Mouse (Mus musculus): ENCODE measurements at regions not wholly inside any gene's neighbourhood (a gene's known extent, or its start where the extent isn't known, plus 50 kb on each side); places are given as distances from the start of the nearest gene placed in this dataset.

- H3K27ac ChIP-seq (replicated peaks; ENCODE audit: low read depth, low read length): no peak overlapping the region
- H3K36me3 ChIP-seq (ENCODE audit: control insufficient read depth, insufficient read depth, low read length): no peaks in the 10 kb centered on the region
- no peak for DNase-seq (ENCODE audit: low spot score)
- H3K27me3 ChIP-seq (ENCODE audit: control insufficient read depth, insufficient read depth, low read length): no peaks in the 10 kb centered on the region
- H3K9ac ChIP-seq (ENCODE audit: low read depth, low read length, severe bottlenecking): no peak overlapping the region
- 75% methylated on average over 2 of the region's 2 CpGs for WGBS
- no peaks in the 10 kb centered on the region for H3K4me1 ChIP-seq (ENCODE audit: control insufficient read depth, insufficient read depth, low read length)
- no peak overlapping the region for H3K4me3 ChIP-seq (replicated peaks; ENCODE audit: low read length)
- no peaks in the 10 kb centered on the region for H3K9me3 ChIP-seq (ENCODE audit: control insufficient read depth, low read length)
- no peak overlapping the region for H3K4me2 ChIP-seq (replicated peaks; ENCODE audit: low read depth, low read length, severe bottlenecking)
- no peak for ATAC-seq (ENCODE audit: low FRiP score, low read depth)
- no peak for TF ChIP-seq POLR2A (IDR thresholded peaks at IDR 0.05; ENCODE audit: borderline replicate concordance, extremely low read depth, insufficient read depth, insufficient read length)
These were observed 202.2 kb downstream of the Nup35 start for GRCm38 (mm10) chr2:80819268-80819667.

DNA sequence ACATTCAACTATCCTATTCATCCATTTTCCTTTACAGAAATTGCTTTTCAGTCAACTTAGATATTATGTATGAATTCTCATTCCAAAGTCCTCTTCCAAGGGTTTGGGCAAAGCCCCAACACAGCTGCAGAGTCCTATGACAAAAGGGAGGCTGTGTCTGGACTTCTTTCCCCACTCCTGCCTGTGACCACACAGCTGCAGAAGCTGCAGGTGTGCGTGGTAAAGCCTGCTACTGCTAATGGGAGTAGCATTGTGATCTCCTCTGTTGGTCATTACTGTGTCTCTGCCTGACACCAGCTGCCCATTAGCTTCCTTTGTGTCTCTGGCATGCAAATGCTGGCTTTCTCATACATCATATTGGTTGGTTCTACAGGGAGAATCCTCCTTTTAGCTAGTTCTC lies 234.0 kb downstream of the Nup35 start:
- Histone ChIP-seq H3K9me3 (ENCODE audit: control insufficient read depth, low read length) (no peaks in the 10 kb centered on the region), H3K4me1 (ENCODE audit: control insufficient read depth, insufficient read depth, low read length) (no peaks in the 10 kb centered on the region), H3K27me3 (ENCODE audit: control insufficient read depth, insufficient read depth, low read length) (no peaks in the 10 kb centered on the region), H3K4me3 (replicated peaks; ENCODE audit: low read length) (no peak overlapping the region), H3K36me3 (ENCODE audit: control insufficient read depth, insufficient read depth, low read length) (no peaks in the 10 kb centered on the region), H3K4me2 (replicated peaks; ENCODE audit: low read depth, low read length, severe bottlenecking) (no peak overlapping the region), H3K27ac (replicated peaks; ENCODE audit: low read depth, low read length) (no peak overlapping the region), H3K9ac (ENCODE audit: low read depth, low read length, severe bottlenecking) (no peak overlapping the region)
- ATAC-seq (ENCODE audit: low FRiP score, low read depth) (peak; percentile 41; the same call in 1 of the 2 replicates), DNase-seq (ENCODE audit: low spot score) (peak; percentile 38)
- WGBS: 23% methylated on average over 1 of the region's 1 CpGs
- TF ChIP-seq POLR2A (IDR thresholded peaks at IDR 0.05; ENCODE audit: borderline replicate concordance, extremely low read depth, insufficient read depth, insufficient read length): no peak

DNA sequence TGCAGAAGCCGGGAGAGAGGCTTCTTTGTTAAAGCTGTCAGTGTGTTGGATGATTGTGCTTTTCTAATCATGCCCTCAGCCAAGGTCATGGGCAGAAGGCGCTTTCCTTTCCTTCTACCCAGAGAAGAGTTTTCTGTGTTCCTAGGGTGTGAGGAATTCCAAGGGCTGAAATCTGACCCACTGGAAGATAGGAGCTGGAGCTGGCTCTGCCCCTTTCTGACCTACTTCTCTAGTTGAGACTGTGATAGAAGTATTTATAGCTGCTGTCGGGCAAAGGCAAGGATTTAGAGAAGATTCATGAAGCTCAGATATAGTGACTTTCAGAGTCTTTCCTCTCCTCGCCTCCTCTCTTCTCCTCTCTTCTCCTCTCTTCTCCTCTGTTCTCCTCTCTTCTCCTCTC lies 238.2 kb downstream of the Nup35 start:
- no peak overlapping the region for H3K4me3 ChIP-seq (replicated peaks; ENCODE audit: low read length)
- H3K36me3 ChIP-seq (ENCODE audit: control insufficient read depth, insufficient read depth, low read length): no peaks in the 10 kb centered on the region
- H3K27me3 ChIP-seq (ENCODE audit: control insufficient read depth, insufficient read depth, low read length): no peaks in the 10 kb centered on the region
- no peaks in the 10 kb centered on the region for H3K4me1 ChIP-seq (ENCODE audit: control insufficient read depth, insufficient read depth, low read length)
- no peak overlapping the region for H3K9ac ChIP-seq (ENCODE audit: low read depth, low read length, severe bottlenecking)
- ATAC-seq (ENCODE audit: low FRiP score, low read depth) (no peak), DNase-seq (ENCODE audit: low spot score) (no peak)
- H3K9me3 ChIP-seq (ENCODE audit: control insufficient read depth, low read length): no peaks in the 10 kb centered on the region
- H3K27ac ChIP-seq (replicated peaks; ENCODE audit: low read depth, low read length): no peak overlapping the region
- 72% methylated on average over 4 of the region's 4 CpGs for WGBS
- TF ChIP-seq POLR2A (IDR thresholded peaks at IDR 0.05; ENCODE audit: borderline replicate concordance, extremely low read depth, insufficient read depth, insufficient read length): no peak
- no peak overlapping the region for H3K4me2 ChIP-seq (replicated peaks; ENCODE audit: low read depth, low read length, severe bottlenecking)

DNA sequence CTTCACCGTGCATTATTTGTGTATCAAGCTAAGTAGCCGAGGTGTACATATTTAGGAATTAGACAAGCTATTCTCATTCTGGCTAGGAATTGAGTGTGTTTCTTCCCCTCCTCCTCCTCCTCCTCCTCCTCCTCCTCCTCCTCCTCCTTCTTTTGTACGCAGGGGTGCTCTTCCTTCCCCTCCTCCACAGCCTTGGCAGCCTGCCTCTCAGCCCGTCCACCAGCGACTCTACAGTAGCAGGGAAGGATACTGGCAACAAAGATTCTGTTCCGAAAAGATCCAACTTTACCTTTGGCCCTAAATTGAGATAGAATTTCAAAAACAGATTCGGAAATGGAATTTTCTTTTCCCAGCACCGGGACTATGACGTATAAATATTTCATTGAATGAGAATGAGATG lies 253.0 kb downstream of the Nup35 start:
- Histone ChIP-seq H3K27me3 (ENCODE audit: control insufficient read depth, insufficient read depth, low read length) (no peaks in the 10 kb centered on the region), H3K9me3 (ENCODE audit: control insufficient read depth, low read length) (no peaks in the 10 kb centered on the region), H3K27ac (replicated peaks; ENCODE audit: low read depth, low read length) (no peak overlapping the region), H3K9ac (ENCODE audit: low read depth, low read length, severe bottlenecking) (no peak overlapping the region), H3K36me3 (ENCODE audit: control insufficient read depth, insufficient read depth, low read length) (no peaks in the 10 kb centered on the region), H3K4me1 (ENCODE audit: control insufficient read depth, insufficient read depth, low read length) (no peaks in the 10 kb centered on the region), H3K4me3 (replicated peaks; ENCODE audit: low read length) (no peak overlapping the region), H3K4me2 (replicated peaks; ENCODE audit: low read depth, low read length, severe bottlenecking) (no peak overlapping the region)
- WGBS: 71% methylated on average over 9 of the region's 9 CpGs
- DNase-seq (ENCODE audit: low spot score): no peak
- ATAC-seq (ENCODE audit: low FRiP score, low read depth): no peak
- TF ChIP-seq POLR2A (IDR thresholded peaks at IDR 0.05; ENCODE audit: borderline replicate concordance, extremely low read depth, insufficient read depth, insufficient read length): no peak

- Histone ChIP-seq H3K36me3 (ENCODE audit: control insufficient read depth, insufficient read depth, low read length) (no peaks in the 10 kb centered on the region), H3K9ac (ENCODE audit: low read depth, low read length, severe bottlenecking) (no peak overlapping the region), H3K27me3 (ENCODE audit: control insufficient read depth, insufficient read depth, low read length) (no peaks in the 10 kb centered on the region), H3K4me1 (ENCODE audit: control insufficient read depth, insufficient read depth, low read length) (no peaks in the 10 kb centered on the region), H3K4me2 (replicated peaks; ENCODE audit: low read depth, low read length, severe bottlenecking) (no peak overlapping the region), H3K27ac (replicated peaks; ENCODE audit: low read depth, low read length) (no peak overlapping the region), H3K4me3 (replicated peaks; ENCODE audit: low read length) (no peak overlapping the region), H3K9me3 (ENCODE audit: control insufficient read depth, low read length) (no peaks in the 10 kb centered on the region)
- no peak for TF ChIP-seq POLR2A (IDR thresholded peaks at IDR 0.05; ENCODE audit: borderline replicate concordance, extremely low read depth, insufficient read depth, insufficient read length)
- ATAC-seq (ENCODE audit: low FRiP score, low read depth): no peak
- 86% methylated on average over 6 of the region's 6 CpGs for WGBS
- DNase-seq (ENCODE audit: low spot score): no peak
These were observed 253.4 kb downstream of the Nup35 start for GRCm38 (mm10) chr2:80870458-80870857.

DNA sequence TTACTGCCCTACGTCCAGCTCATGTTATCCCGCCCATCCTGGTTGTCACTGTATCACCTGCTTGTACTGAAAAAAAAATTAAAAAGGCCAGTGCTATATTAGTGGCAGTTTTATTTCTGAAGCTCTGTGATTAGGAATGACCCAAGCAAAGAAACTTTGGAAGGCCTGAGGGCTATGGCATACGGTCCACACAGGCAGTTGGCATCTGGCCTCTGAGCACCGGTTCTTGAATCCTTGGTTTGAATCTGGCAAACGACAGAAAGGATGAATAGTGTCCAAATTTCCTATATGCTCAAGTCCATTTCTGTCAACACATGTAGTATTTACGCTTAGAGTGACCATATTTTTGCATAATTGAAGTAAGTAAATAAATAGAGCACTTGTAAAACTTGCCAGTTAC lies 254.3 kb downstream of the Nup35 start:
- no peak for ATAC-seq (ENCODE audit: low FRiP score, low read depth)
- no peak for DNase-seq (ENCODE audit: low spot score)
- Histone ChIP-seq H3K4me2 (replicated peaks; ENCODE audit: low read depth, low read length, severe bottlenecking) (no peak overlapping the region), H3K4me1 (ENCODE audit: control insufficient read depth, insufficient read depth, low read length) (no peaks in the 10 kb centered on the region), H3K36me3 (ENCODE audit: control insufficient read depth, insufficient read depth, low read length) (no peaks in the 10 kb centered on the region), H3K9me3 (ENCODE audit: control insufficient read depth, low read length) (no peaks in the 10 kb centered on the region), H3K4me3 (replicated peaks; ENCODE audit: low read length) (no peak overlapping the region), H3K9ac (ENCODE audit: low read depth, low read length, severe bottlenecking) (no peak overlapping the region), H3K27ac (replicated peaks; ENCODE audit: low read depth, low read length) (no peak overlapping the region), H3K27me3 (ENCODE audit: control insufficient read depth, insufficient read depth, low read length) (no peaks in the 10 kb centered on the region)
- no peak for TF ChIP-seq POLR2A (IDR thresholded peaks at IDR 0.05; ENCODE audit: borderline replicate concordance, extremely low read depth, insufficient read depth, insufficient read length)
- 78% methylated on average over 6 of the region's 6 CpGs for WGBS
